ENCODE assay signal across 9 mouse cellular contexts in the genomic region with DNA sequence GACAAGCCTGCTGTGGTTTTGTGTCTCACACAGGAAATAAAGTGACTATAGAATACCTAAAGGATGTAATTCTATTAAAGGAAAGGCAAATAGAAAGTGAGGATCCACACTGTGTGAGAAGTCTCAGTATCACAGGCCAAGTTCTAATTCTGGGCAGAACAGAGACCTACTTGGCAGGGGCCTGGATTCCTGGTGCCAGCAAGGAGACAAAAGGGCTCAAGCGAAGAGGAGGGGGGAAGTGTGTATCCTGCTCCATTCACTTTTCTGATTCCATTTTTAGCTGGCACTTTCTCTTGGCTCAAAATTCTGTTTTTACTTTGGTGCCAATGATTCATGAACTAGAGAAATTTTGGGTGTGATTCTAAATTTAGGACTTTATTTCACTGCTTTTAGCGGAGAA.
DNase-seq lines count a peak whose midpoint lies in the region; ATAC-seq and TF ChIP-seq lines count a peak whose summit lies in the region.
"Had no signal": no experiment of that assay in that cellular context is flagged by ENCODE, and none has a peak within 500 bp of the region (broad histone marks: within the 10 kb centered on the region; RNA-seq: fewer than 3 reads in every experiment).

No protein-coding gene starts in this region.

- no peak for TF ChIP-seq CTCF in forebrain, postnatal 0 days (IDR thresholded peaks at IDR 0.05; ENCODE audit: low read depth)

- H3K4me3 ChIP-seq in embryonic facial prominence, embryonic 14.5 days (ENCODE audit: low read depth, low read length), result no peak overlapping the region
- H3K4me3 ChIP-seq in embryonic facial prominence, embryonic 10.5 days, result no peak overlapping the region
- H3K4me3 ChIP-seq in forebrain, postnatal 0 days (ENCODE audit: low read depth, low read length), result no peak overlapping the region
- H3K4me3 ChIP-seq in intestine, embryonic 16.5 days (ENCODE audit: low read length), result no peak overlapping the region
- H3K4me3 ChIP-seq: megakaryocyte, embryonic 14.5 days had no signal

- DNase-seq in embryonic facial prominence, embryonic 14.5 days (ENCODE audit: low spot score), result peak; percentile 9
- no peak for DNase-seq in embryonic facial prominence, embryonic 10.5 days (ENCODE audit: low spot score)
- DNase-seq in adipocyte (ENCODE audit: low spot score), result peak; percentile 58
- DNase-seq in forebrain, postnatal 0 days, result peak; percentile 70
- DNase-seq in layer of hippocampus, postnatal 25 days (ENCODE audit: extremely low spot score in 1 of 2, low spot score in 1 of 2), result peak; percentile 10 to 25
- no peak for DNase-seq in kidney, adult 9 months
- no peak for DNase-seq in lung, postnatal 25 days (ENCODE audit: low spot score)

- H3K9me3 ChIP-seq in embryonic facial prominence, embryonic 14.5 days (ENCODE audit: control insufficient read depth, low read length), result 0 out of 2 replicates have a peak, but pooled peaks cover 10% of the 10 kb centered on the region
- H3K9me3 ChIP-seq in embryonic facial prominence, embryonic 10.5 days, result no peaks in the 10 kb centered on the region
- H3K9me3 ChIP-seq in forebrain, postnatal 0 days (ENCODE audit: low read length), result no peaks in the 10 kb centered on the region
- peaks cover 4% of the 10 kb centered on the region for H3K9me3 ChIP-seq in intestine, embryonic 16.5 days (ENCODE audit: control insufficient read depth, low read length)

- no peak overlapping the region for H3K4me2 ChIP-seq in embryonic facial prominence, embryonic 14.5 days (ENCODE audit: low read depth, low read length)
- H3K4me2 ChIP-seq in forebrain, postnatal 0 days (ENCODE audit: low read depth), result no peak overlapping the region
- no peak overlapping the region for H3K4me2 ChIP-seq in intestine, embryonic 16.5 days (ENCODE audit: low read depth, low read length)

- H3K36me3 ChIP-seq in embryonic facial prominence, embryonic 14.5 days (ENCODE audit: control insufficient read depth, insufficient read depth, low read length), result no peaks in the 10 kb centered on the region
- no peaks in the 10 kb centered on the region for H3K36me3 ChIP-seq in embryonic facial prominence, embryonic 10.5 days (replicated peaks)
- no peaks in the 10 kb centered on the region for H3K36me3 ChIP-seq in forebrain, postnatal 0 days (ENCODE audit: insufficient read depth)
- no peaks in the 10 kb centered on the region for H3K36me3 ChIP-seq in intestine, embryonic 16.5 days (ENCODE audit: control insufficient read depth, insufficient read depth, low read length)

- 83% methylated on average over 2 of the region's 2 CpGs for WGBS in embryonic facial prominence, embryonic 14.5 days
- WGBS in embryonic facial prominence, embryonic 10.5 days, result 87% methylated on average over 2 of the region's 2 CpGs
- 33% methylated on average over 2 of the region's 2 CpGs for WGBS in forebrain, postnatal 0 days
- WGBS in intestine, embryonic 16.5 days, result 76% methylated on average over 2 of the region's 2 CpGs

- no peaks in the 10 kb centered on the region for H3K4me1 ChIP-seq in embryonic facial prominence, embryonic 14.5 days (ENCODE audit: control insufficient read depth, insufficient read depth, low read length)
- H3K4me1 ChIP-seq in embryonic facial prominence, embryonic 10.5 days, result no peaks in the 10 kb centered on the region
- no peaks in the 10 kb centered on the region for H3K4me1 ChIP-seq in forebrain, postnatal 0 days (ENCODE audit: insufficient read depth)
- no peaks in the 10 kb centered on the region for H3K4me1 ChIP-seq in intestine, embryonic 16.5 days (ENCODE audit: control insufficient read depth, insufficient read depth, low read length)
- H3K4me1 ChIP-seq: megakaryocyte, embryonic 14.5 days had no signal

- H3K27me3 ChIP-seq in embryonic facial prominence, embryonic 14.5 days (replicated peaks; ENCODE audit: control insufficient read depth, insufficient read depth, low read length), result no peaks in the 10 kb centered on the region
- no peaks in the 10 kb centered on the region for H3K27me3 ChIP-seq in embryonic facial prominence, embryonic 10.5 days (replicated peaks; ENCODE audit: low read depth, poor library complexity, severe bottlenecking)
- no peaks in the 10 kb centered on the region for H3K27me3 ChIP-seq in forebrain, postnatal 0 days (ENCODE audit: insufficient read depth, low read length)
- no peaks in the 10 kb centered on the region for H3K27me3 ChIP-seq in intestine, embryonic 16.5 days (replicated peaks; ENCODE audit: control insufficient read depth, insufficient read depth, low read length)
- H3K27me3 ChIP-seq: megakaryocyte, embryonic 14.5 days had no signal

- H3K27ac ChIP-seq in embryonic facial prominence, embryonic 14.5 days (replicated peaks; ENCODE audit: low read depth, low read length), result 0 out of 2 replicates have a peak overlapping the region, but pooled peaks have one; percentile 1
- no peak overlapping the region for H3K27ac ChIP-seq in embryonic facial prominence, embryonic 10.5 days (replicated peaks)
- H3K27ac ChIP-seq in forebrain, postnatal 0 days (ENCODE audit: low read depth, low read length), result no peak overlapping the region
- no peak overlapping the region for H3K27ac ChIP-seq in intestine, embryonic 16.5 days (ENCODE audit: low read length)

- no peak for ATAC-seq in embryonic facial prominence, embryonic 14.5 days (ENCODE audit: low read depth)
- ATAC-seq in forebrain, postnatal 0 days, result peak; percentile 81
- no peak for ATAC-seq in intestine, embryonic 16.5 days

- H3K9ac ChIP-seq in embryonic facial prominence, embryonic 14.5 days (ENCODE audit: low read depth, low read length), result no peak overlapping the region
- no peak overlapping the region for H3K9ac ChIP-seq in forebrain, postnatal 0 days
- H3K9ac ChIP-seq in intestine, embryonic 16.5 days (ENCODE audit: low read depth, low read length), result no peak overlapping the region

Comparison
In these comparisons a context has a peak if more than half of its experiments do, and no peak if none do; other contexts are left out.
1. DNase-seq: peak in embryonic facial prominence, embryonic 14.5 days (single experiment), adipocyte (single experiment), forebrain, postnatal 0 days (single experiment) and layer of hippocampus, postnatal 25 days (2 of 2); none in embryonic facial prominence, embryonic 10.5 days (single experiment), kidney, adult 9 months (single experiment) and lung, postnatal 25 days (single experiment).